Mouse (Mus musculus): ENCODE measurements around the gene Ptcd1.
"Not testable (repeated sequence)": the region's sequence is repeated elsewhere in the genome, so short reads cannot be mapped to it uniquely, and the experiment has no call there.

The Ptcd1 gene

DNA sequence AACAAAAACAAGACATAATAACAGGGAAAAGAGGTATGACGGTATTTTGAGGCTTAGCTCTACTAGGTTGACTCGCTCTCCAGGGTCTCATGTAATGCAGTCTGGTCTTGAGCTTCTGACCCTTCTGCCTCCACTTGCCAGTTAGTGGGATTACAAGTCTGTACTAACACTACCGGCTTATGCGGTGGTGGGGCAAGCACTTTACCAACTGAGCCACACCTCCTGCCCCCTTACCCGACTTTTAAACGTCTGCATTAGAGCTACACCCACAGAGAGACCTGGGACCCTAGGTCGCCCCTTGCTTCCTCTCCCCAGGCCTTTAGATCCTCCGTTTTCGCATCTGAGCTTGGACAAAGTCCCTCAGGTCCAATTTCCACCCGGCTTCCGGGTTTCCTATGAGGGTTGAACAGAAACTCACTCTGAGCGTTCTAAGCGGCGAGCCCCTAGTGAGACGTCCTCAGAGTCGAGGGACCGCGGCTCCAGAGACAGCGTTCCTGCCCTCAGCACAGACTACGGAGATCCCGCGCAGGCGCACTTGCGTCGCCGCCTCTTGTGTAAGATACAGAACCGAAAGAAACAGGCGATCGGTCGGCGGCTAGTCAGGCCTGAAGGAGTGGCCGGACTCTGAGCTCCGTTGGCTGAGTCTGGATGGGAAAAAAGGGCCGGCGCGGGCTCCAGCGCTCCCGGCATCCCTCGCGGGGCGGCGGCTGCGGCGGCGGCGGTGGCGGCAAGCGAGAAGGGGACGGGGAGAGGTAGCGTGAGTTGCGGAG is at the start of gene Ptcd1, which contains the start of gene Cpsf4:
TSS of gene Ptcd1 (minus strand) at position 573 of the 770 bp plus-strand sequence.
TSS of gene Cpsf4 (plus strand) at position 678 of the 770 bp plus-strand sequence.
- DNase-seq (ENCODE audit: low read depth in 2 of 2, low spot score in 2 of 2), result peak; percentile 97 to 98

DNA sequence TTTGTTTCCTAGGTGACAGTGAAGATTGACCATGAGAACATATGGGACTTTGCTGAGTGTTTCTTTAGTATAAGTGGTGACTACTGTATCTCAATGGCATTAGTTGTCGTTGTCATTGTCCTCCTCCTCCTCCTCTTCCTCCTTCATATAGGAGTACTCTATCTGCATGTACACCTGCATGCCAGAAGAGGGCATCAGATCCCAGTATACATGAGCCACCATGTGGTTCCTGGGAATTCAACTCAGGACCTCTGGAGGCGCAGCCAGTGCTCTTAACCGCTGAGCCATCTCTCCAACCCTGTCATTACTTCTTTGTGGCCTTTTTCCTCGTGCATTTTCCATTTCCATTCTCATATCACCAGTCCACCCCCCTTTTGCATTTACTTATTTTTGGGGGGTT is 47.8 kb upstream of the Ptcd1 start:
- no peak for DNase-seq (ENCODE audit: low read depth in 2 of 2, low spot score in 2 of 2)

DNA sequence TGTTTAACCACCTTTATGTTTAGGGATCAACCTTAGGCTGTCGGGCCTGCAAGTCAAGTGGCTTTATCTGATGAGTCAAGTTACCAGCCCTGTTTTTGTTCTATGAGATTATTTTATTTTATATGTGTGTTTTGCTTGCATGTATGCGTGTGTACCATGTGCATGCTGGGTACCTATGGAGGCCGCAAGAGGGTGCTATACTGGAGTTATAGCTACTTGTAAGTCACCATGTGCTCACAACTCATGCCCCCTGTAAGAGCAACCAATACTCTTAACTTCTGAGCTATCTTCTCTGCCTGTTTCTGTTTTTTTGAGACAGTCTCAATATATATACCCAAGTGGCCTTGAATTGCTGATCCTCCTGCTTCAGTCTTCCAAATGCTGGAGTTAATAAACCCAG is 46.6 kb upstream of the Ptcd1 start:
- DNase-seq (ENCODE audit: low read depth in 2 of 2, low spot score in 2 of 2), result no peak

DNA sequence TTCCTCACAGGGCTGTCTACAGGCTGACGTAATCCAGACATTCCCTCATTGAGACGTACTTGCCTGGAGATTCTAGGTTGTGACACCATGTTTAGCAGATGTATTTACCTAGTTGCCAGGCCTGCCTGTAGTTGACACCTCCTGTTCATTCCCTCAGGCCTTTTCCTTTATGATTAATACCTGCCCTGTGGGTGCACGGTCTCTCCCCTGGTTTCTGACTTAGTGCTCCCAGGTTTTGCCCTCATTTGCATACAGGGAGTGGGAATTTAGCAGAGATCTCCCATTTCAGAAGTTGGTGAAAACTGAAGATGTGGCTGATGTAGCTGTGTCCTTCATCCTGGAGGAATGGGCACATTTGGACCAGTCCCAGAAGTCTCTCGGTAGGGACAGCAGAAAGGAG is 45.3 kb upstream of the Ptcd1 start:
- DNase-seq (ENCODE audit: low read depth in 2 of 2, low spot score in 2 of 2), result no peak

DNA sequence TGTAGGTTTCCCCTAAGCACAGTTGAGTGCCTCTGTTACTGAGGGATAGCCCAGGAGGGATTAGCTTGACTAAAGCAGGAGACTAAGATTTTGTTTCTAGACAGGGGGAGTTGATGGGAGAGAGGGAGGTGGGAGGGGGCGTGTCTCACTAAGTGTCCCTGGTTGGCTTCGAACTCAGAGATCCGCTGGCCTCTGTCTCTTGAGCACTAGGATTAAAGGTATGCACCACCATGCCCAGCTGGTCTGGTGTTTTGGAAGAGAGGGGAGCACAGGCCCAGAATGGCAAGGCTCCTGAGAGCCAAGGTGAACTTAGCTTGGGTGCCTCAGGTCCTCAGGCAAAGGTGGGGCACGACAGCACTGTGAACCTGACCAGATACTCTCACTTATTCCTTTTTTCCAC is 44.4 kb upstream of the Ptcd1 start:
- no peak for DNase-seq (ENCODE audit: low read depth in 2 of 2, low spot score in 2 of 2)

DNA sequence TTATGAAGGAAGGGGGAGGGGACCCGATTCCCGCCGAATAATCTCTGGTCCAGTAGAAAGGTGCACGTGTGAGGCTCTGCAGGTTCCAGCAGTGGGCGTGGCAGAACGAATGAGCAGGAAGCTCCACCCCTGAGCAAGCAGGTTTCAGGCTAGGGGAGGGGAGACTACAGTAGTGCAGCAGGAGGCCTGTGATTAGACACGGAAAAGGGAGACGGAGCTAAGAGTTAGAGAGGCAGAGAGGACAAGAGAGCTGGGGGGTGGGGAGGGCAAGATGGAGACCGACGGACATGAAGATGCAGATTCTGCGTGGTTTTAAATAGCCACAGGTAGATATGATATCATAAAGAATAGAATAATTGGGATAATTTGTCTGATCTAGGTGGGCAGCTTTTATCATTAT is 41.5 kb upstream of the Ptcd1 start:
- not testable (repeated sequence) for DNase-seq (ENCODE audit: low read depth in 2 of 2, low spot score in 2 of 2)

DNA sequence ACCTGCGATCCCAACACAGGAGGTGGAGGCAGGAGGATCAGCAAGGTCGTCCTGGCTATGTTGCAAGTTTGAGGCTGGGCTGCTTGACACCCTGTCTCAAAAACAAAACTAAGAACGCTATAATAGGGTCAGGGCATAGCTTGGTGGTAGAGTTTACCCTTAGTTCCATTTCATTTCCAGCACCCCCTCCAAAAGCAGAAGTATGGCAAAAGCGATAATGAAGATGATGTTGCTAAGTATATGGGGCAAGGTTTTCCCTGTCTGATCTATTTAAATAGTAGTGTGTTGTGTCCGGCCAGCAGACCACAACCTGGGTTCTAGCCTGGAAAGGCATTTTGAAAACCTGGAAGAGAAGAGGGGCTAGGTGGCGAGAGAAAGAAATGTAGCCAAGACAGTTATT is 41.0 kb upstream of the Ptcd1 start:
- DNase-seq (ENCODE audit: low read depth in 2 of 2, low spot score in 2 of 2), result no peak

DNA sequence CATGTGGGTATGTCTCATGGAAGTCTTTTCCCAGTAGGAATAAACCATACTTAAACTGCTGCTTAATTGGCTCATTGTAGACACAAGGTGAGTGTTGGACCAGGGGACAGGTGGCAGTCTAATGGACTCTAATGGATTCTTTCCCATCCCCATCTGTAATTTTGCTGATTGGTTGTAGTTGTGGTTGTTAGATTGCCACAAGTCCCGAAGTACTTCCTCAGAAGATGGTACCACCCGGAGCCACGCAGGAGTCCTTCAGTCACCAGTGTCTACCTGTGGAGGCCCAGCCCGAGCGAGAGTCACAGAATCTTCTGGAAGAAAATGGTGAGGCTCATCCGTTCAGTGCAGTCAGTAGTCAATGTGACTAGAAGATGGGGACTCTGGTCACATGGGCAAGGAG is 40.5 kb upstream of the Ptcd1 start:
- DNase-seq (ENCODE audit: low read depth in 2 of 2, low spot score in 2 of 2), result no peak

DNA sequence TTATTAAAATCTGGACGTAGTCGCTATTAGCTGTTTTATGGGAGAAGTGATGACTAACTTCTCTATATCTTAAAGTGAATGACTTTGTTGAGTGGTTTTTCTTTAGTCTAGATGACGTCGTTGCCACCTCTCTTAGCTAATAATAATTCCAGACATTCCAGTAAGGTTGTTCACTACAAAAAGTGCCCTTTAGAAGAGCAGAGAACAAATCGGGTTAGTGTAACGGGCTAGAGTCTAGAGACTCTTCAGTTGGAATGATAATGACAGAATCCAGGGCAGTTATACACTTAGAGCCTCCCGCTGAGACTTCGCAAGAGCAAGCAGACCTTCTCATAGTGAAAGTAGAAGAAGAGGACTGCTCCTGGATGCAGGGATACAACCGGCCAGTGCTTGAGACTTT is 38.1 kb upstream of the Ptcd1 start:
- DNase-seq (ENCODE audit: low read depth in 2 of 2, low spot score in 2 of 2), result no peak

DNA sequence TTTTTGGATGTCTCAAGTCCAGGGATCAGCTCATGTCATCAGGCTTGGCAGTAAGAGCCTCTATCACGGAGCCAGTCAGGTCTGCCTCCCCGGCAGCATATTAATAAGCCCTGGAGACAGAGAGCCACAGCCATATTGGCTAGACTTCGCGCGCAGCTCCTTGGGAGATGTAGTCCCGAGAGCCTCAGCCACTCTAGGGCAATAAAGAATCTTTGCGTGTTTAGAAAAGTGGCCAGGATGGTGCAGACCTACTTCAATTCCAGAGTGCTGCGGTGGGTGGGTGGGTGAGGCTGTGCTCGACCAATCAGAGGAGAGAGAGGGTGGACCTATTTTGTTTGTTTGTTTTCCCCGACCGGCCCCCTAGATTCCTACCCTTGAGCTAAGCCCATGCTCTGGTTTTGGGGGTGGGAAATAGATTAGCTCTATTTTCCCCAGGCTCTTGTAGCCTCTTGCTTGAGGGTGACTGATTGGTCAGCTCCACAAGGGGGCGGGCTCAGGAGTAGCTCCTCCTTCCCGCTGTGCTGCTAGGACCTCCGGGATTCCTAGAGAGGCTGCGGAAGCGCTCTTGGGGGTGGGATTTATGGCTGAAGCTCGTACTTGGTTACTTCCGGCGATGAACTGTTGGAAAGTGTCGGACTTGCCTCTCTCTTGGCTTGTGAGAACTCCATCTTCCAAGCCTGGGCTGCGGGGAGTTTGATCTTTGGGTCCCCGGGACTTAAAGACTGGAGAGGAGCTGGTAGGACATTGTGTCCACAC is 37.2 kb upstream of the Ptcd1 start, which contains the start of gene Zkscan5:
TSS of gene Zkscan5 (plus strand) at position 627 of the 756 bp plus-strand sequence.
- DNase-seq (ENCODE audit: low read depth in 2 of 2, low spot score in 2 of 2), result peak; percentile 94 to 96

DNA sequence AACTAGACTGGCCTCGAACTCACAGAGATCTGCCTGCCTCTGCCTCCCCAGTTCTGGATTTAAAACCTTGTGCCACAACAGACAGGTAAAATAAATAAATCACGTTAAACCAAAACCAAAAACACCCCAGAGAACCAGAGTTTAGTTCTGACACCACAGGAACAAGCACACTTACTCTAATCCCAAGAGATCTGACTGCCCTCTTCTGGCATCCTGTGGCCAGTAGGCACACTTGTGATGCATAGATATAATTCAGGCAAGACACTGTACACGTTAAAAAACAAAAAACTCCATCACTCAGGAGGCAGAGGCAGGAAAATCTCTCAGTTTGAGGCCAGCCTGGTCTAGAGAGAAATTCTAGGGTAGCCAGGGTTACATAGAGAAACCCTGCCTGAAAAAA is 35.5 kb upstream of the Ptcd1 start:
- DNase-seq (ENCODE audit: low read depth in 2 of 2, low spot score in 2 of 2), result no peak

DNA sequence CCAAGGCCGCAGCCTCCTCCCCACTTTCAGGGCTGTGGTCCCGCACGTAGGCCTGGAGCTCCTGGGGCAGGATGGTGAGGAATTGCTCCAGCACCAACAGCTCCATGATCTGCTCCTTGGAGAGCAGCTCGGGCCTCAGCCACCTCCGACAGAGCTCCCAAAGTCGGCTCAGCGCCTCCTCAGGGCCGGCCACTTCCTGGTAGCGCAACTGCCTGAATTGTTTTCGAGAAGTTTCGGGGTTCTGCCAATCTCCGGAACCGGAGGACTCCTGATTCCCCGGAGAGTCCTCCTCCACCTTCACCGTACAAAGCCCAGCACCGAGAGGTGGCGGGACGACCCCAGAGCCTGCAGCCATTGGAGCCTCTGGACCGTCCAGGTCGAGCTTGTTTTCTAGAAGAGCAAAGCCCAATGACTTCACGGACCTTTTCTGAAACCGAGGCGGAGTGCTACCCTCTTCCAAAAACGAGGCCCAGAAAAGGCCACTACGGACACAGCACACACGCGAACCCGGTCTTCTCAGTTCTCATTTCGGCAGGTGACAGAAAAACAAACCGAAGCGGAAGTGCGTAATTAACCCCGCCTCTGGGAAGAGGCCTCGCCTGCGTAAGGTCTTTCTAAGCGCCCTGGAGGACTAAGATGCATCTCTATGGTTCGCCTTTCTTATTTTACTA is 34.5 kb upstream of the Ptcd1 start, which contains the start of gene Zkscan14:
TSS of gene Zkscan14 (minus strand) at position 548 of the 671 bp plus-strand sequence.
- DNase-seq (ENCODE audit: low read depth in 2 of 2, low spot score in 2 of 2), result peak; percentile 67 to 79

DNA sequence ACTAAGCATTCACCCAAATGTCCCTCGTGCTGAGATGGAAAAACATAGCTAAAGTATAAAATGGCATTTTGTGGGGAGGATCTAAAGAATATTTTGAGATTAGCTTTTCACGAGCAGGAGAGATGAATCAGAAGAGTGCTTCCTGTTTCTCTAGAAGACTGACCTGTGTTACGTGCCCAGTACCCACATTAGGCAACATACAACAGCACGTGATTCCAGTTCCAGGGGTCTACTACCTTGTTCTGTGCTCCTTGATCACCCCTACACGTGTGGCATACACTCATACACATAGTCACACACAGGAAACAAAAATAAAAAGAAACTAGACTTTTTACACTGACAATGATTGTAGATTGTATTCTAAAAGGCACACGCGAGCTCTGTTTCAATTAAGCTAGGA is 33.5 kb upstream of the Ptcd1 start:
- no peak for DNase-seq (ENCODE audit: low read depth in 2 of 2, low spot score in 2 of 2)

DNA sequence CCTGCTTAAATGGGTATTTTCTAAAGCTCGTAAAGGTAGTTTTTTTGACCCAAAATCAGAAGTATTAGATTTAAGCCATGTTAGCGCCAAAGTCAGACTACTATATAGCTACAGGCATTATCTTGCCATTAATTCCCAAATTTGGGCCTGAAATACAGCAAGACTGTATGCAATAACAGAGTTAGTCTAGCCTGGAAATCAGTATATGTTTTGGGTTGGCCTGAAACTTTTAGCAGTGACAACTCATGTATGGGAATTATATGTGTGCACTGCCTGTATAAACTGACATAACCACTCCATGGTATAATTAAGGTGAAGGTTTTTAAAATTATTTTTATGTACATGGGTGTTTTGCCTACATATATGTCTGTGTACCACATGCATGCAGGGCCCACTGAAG is 25.1 kb upstream of the Ptcd1 start, which contains the start of gene Atp5j2:
TSS of gene Atp5j2 (minus strand) at position 101 of the 400 bp plus-strand sequence.
- no peak for DNase-seq (ENCODE audit: low read depth in 2 of 2, low spot score in 2 of 2)

DNA sequence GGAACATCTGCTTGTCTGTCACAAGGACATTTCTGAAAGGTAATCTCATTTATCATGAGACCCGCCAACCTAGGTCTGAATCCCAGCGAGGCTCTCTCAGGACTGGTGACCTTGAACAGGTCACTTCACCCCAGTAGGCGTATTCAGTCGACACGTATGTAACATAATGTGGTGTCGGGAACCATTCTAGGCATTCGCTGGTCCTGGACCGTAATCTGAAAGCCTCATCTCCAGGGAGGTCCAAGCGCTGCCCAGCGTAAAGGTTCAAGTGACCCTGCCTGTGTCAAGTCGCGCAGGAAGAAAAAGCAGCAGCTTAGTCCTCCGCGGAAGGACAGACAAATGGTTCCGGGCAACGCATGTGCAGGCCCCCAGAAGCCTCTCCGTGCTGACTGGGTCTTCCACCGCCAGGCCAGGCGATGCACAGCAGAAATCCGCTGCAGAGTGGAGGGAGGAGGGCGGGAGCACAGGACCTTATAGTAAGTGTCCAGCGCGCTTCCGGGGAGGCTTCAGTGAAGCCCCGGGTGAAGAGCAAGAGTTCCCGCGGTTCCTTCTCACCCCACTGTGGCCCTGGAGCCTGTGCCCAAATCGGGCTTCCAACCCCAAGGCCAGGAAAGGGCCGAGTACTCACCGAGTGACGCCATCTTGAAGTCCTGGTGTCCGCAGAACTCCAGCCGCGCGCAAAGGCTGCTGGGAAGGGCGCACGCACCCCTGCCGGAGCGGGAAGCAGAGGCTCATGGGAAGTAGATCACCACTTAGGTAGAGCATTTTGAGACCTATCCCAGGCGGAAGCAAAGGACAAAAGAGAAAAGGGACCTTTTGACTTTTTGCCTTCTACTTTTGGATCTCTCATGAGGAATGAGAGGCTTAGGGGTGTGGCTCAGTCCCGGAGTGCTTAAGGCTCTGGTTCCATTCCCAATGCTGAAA is 24.2 kb upstream of the Ptcd1 start:
- DNase-seq (ENCODE audit: low read depth in 2 of 2, low spot score in 2 of 2), result peak; percentile 65 to 72

DNA sequence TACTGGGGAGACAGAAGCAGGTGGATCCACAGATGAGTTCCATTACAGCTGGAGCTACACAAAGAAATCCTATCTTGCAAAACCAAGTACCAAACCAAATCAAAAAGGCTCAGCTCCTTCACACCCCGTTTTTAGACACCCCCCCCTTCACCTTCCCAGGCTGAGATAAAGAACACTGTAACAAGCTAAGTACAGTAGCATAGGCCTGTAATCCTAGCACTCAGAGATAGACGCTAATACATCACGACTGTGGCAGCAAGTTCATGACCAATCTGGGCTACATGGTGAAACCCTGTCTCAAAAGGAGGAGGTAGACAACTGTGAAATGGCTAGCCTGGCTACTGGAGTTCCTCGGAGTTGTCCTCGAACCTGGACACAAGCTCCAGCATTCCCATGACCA is 23.5 kb upstream of the Ptcd1 start:
- no peak for DNase-seq (ENCODE audit: low read depth in 2 of 2, low spot score in 2 of 2)

DNA sequence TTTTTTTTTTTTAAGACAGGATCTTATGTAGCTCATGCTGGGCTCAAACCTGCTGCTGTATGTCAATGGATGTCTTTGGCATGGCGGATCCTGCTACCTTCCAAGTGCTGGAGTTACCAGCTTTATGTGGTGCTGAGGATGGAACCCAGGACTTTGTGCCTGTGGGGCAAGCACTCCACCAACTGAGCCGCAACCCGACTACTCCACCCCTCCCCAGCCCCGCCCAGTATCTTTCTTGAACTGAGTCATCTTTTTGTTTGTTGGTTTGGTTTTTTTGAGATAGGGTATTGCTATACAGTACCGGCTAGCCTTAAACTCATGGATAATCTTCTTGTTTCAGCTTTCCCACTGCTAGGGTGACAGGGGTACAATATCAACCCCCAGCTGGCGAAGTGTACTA is 22.5 kb upstream of the Ptcd1 start:
- no peak for DNase-seq (ENCODE audit: low read depth in 2 of 2, low spot score in 2 of 2)

DNA sequence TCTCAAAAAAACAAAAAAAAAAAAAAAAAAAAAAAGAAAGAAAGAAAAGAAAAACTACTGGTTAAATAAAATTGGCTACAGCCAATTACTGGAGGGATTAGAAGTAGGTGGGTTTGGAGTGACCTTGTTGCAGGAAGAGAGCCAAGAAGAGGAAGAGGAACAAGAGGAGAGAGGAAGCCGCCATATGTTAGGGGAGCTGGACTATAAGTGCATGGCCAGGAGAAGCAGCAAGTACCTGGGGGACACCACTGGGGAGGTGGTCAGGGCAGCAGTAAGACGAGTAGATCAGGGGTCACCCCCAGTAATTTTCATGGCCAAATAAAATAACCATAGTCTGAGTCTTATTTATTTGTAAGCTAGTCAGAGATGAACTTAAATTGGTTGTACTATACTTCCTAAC is 18.3 kb upstream of the Ptcd1 start:
- no peak for DNase-seq (ENCODE audit: low read depth in 2 of 2, low spot score in 2 of 2)

DNA sequence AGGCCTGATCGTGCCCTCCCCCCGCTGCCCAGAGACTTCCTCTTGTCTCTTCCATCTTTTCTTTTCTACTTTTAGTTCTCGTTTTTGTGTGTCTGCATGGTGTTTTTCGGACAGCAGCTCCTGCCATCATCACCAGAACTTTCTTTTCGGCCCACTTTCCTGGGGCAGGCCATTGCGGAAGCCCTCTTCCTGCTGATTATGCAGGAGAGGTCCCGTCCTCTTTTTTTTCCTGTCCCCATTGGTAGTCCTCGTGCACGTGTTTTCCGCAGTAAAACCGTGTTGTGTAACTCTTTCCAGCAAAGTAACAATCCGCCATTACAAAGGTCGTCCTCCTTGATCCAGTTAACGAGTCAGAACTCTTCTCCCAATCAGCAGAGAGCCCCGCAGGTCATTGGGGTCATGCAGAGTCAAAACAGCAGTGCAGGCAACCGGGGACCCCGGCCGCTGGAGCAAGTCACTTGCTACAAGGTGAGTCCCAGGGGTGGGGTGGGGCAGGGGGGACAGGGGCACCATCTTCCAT is 11.6 kb upstream of the Ptcd1 start:
- DNase-seq (ENCODE audit: low read depth in 2 of 2, low spot score in 2 of 2), result no peak

DNA sequence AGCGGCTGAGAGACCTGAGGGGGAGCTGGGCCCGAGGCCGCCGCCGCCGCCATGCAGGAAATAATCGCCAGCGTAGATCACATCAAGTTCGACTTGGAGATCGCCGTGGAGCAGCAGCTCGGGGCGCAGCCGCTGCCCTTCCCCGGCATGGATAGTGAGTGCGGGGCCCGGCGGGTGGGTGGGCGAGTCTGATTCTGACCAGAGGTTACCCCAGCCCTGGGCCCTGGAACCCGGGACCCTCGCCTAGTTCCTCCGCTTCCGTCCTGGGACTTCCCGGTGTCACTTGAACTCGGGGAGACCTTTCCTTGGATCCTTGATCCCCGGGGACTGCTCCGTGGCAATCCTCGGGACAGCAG is 376 bp upstream of the Ptcd1 start:
- DNase-seq (ENCODE audit: low read depth in 2 of 2, low spot score in 2 of 2), result peak in 1 of 2 experiments; percentile 3

All from CD8-positive naive resting alpha-beta T cell, adult 2 months (primary cell).